Mouse (Mus musculus) lung, adult 2 months (tissue): Measurements from ENCODE around the gene Tmem256.

Experiments
- CTCF ChIP-seq: fragments of 200-500 bp; IDR thresholded peaks from 2 replicates; pipeline ENCODE4 v1.5.1; 2011; ENCODE audit warnings: mild to moderate bottlenecking, low read length, control low read depth; ENCODE audit not compliant: insufficient read depth
- POLR2A ChIP-seq: fragments of 200-500 bp; IDR thresholded peaks from 2 replicates; pipeline ENCODE4 v1.6.1; 2011; ENCODE audit warnings: low read depth, mild to moderate bottlenecking, control low read depth, low read length, borderline replicate concordance; ENCODE audit errors: extremely low read depth

DNA sequence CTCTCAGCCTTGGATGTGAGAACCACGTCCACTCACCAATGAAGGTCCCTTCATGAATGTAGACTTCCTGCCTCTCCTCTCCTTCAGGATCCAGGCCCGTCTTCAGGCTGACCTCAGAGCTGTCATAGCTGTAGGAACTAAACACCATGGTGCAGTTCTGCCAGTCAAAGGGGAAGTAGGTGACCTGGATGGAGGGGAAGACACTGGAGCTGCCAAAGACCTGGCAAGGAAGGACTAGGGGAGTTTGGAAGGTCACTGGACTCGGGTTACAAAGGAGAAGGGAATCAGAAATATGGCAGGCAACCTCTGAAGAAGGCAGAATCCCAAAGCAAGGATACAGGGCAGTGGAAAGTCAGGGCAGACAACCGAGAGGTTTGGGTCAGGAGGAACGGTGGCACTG is 44.9 kb upstream of the Tmem256 start:
- TF ChIP-seq CTCF (no peak), POLR2A (no peak)
